Mouse (Mus musculus) limb, embryonic 11.5 days (tissue): ENCODE results near the gene Ccar1. TPM values are rescaled to one million over a fixed set of nuclear protein-coding genes. Genes with fewer than 3 reads are reported as not detected.
A peak's percentile ranks its signal among the peaks of the same experiment; 100 is the strongest.
"Not testable (repeated sequence)": the region's sequence is repeated elsewhere in the genome, so short reads cannot be mapped to it uniquely, and the experiment has no call there.

ENCODE experiments used
- ATAC-seq: fragments of 200-750 bp; cut with Nextera tagmentation; 2 replicates; pipeline ENCODE4 v1.8.0; 2017; ENCODE audit warnings: low read depth; ENCODE audit not compliant: insufficient number of reproducible peaks, low FRiP score, low TSS enrichment
- DNase-seq: peaks from one replicate; pipeline ENCODE4 v3.0.0-alpha.2; 2015; ENCODE audit warnings: low spot score
- H3K27ac ChIP-seq: fragments of 300-500 bp; sonication (generic); replicated peaks from 2 replicates; pipeline ENCODE4 v1.5.1; 2014; ENCODE audit warnings: low read depth, mild to moderate bottlenecking, low read length
- H3K27me3 ChIP-seq: fragments of 300-500 bp; sonication (generic); 2 replicates; pipeline ENCODE4 v1.6.1; 2014; ENCODE audit warnings: mild to moderate bottlenecking, low read length, mixed read lengths; ENCODE audit not compliant: control insufficient read depth, insufficient read depth
- H3K36me3 ChIP-seq: fragments of 300-500 bp; sonication (generic); 2 replicates; pipeline ENCODE4 v1.6.1; 2014; ENCODE audit warnings: mild to moderate bottlenecking, low read length, moderate library complexity, mixed read lengths; ENCODE audit not compliant: control insufficient read depth, insufficient read depth
- H3K4me1 ChIP-seq: fragments of 300-500 bp; sonication (generic); 2 replicates; pipeline ENCODE4 v1.6.1; 2014; ENCODE audit warnings: low read length, mixed read lengths; ENCODE audit not compliant: control insufficient read depth, insufficient read depth
- H3K4me2 ChIP-seq: fragments of 300-500 bp; sonication (generic); 2 replicates; pipeline ENCODE4 v1.6.1; 2014; ENCODE audit warnings: low read depth, mild to moderate bottlenecking, moderate library complexity; ENCODE audit not compliant: severe bottlenecking
- H3K4me3 ChIP-seq: fragments of 300-500 bp; sonication (generic); 2 replicates; pipeline ENCODE4 v1.5.1; 2014; ENCODE audit warnings: low read depth, low read length
- H3K9ac ChIP-seq: fragments of 300-500 bp; sonication (generic); 2 replicates; pipeline ENCODE4 v1.6.1; 2014; ENCODE audit warnings: mild to moderate bottlenecking, low read length
- H3K9me3 ChIP-seq: fragments of 300-500 bp; sonication (generic); 2 replicates; pipeline ENCODE4 v1.6.1; 2016; ENCODE audit warnings: low read length; ENCODE audit not compliant: control insufficient read depth
- WGBS: fragments of 180-500 bp; shearing (Covaris S2); extraction: QIAGEN DNeasy Blood & Tissue Kit; methylation state at CpG from one replicate; pipeline ENCODE4 v1.1.7; 2014; 5-methylcytosine and 5-hydroxymethylcytosine counted together
- polyA plus RNA-seq: library from polyadenylated mRNA; unstranded; fragments of >200 nt; fragmentation: Nextera tagmentation; extraction: Ambion mirVana; gene quantifications from 2 replicates; pipeline ENCODE4 v1.2.1, GENCODE M21; 2014

The Ccar1 gene
- polyA plus RNA-seq, 1 experiment from 2014 or later = 181 TPM

DNA sequence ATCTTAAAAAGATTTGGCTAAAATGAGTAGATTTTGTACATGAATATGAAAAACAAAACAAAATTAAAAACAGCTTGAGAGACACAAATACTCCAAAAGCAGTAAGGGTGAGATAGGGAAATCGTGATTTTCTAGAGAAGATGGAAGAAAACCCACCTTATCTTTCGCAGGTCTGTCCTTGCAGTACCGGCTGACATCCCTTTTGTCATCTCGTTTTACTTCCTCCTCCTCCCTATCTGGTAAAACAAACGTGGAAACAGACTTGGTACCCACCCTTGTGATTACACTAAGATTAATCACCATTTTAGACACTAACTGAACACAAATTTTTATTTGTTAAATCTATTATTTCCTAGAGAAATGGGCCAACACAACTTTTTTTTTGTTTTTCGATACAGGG is 41.3 kb downstream of the Ccar1 start:
- Histone ChIP-seq H3K36me3 (peaks cover 38% of the 10 kb centered on the region), H3K27me3 (no peaks in the 10 kb centered on the region), H3K27ac (no peak overlapping the region), H3K9ac (no peak overlapping the region), H3K9me3 (no peaks in the 10 kb centered on the region), H3K4me2 (no peak overlapping the region), H3K4me1 (no peaks in the 10 kb centered on the region), H3K4me3 (no peak overlapping the region)
- DNase-seq = no peak
- no peak for ATAC-seq
- 84% methylated on average over 6 of the region's 6 CpGs for WGBS

DNA sequence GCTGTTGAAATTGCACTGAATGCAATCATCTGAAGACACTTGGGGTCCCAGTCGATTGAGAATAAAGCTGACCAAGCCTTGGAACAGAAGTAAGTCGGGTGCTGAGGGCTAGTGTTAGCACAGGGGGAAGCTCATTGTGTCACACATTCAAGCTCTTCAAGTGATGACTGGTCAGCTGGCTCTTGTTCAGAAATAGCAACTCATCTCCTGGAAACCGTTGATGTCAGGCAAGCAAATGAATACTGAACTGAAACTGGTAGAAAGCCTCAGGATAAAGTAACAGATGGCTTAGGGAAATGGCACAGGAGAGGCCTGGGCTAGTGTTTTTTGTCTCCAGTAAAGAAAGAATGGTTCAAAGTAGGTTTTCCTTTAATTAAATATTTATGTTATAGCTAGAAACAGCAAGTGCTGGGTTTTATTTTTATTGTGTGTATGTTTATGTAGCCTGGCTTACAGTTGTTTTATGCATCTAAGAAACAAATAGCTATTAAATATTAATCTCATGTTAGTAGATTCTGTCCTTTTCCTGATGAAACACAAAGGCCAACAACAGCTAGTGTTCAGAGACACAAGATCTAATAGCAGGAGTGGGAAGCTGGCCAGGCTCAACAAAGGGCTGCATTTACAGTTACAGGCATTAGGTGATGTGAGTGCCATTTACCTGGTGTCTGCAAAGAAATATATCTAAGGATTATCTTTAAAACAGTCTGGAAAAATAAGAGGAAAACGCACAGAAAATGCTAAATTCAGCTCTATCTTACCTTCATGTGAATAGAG is 51.9 kb downstream of the Ccar1 start:
- Histone ChIP-seq H3K4me3 (no peak overlapping the region), H3K27ac (no peak overlapping the region), H3K9me3 (no peaks in the 10 kb centered on the region), H3K36me3 (peaks cover 20% of the 10 kb centered on the region), H3K27me3 (no peaks in the 10 kb centered on the region), H3K4me1 (no peaks in the 10 kb centered on the region), H3K9ac (no peak overlapping the region), H3K4me2 (no peak overlapping the region)
- 89% methylated on average over 4 of the region's 4 CpGs for WGBS
- no peak for DNase-seq
- ATAC-seq = no peak

DNA sequence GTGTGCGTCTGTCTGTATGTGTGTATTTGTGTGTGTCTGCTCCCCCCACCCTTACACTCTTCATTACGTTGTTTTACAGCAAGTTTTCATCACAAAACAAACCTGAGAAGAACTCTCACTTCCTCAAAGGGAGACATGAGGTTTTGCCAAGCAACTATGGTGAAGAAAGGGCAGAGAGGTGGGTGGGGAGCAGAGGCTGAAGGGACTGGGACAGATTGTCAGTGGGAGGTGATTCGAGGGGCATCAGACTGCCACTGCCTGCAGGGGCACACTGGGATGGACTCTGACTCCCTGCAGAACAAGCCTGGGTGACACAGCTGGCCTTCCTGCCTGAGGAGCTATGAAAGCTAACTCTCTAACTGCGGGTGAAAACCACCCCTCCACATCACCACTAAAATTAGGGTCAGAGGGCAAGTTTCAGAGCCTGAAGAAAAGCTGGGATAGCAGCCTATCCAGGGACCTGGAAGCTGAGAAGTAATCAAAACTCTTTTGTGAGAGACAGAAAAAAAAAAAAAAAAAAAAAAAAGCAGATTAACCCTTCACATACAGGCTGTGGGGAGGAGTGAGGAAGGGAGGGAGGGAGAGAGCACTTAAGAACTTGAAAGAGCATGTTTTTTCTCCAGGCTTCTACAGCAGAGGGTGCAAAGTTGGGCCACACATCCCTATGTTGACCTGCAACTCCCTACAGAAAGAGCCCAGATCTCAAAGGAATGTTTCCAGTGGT is 55.0 kb downstream of the Ccar1 start:
- 44% methylated on average over 4 of the region's 4 CpGs for WGBS
- no peak overlapping the region for H3K4me2 ChIP-seq
- peaks cover 5% of the 10 kb centered on the region; the same call in 1 of the 2 replicates for H3K36me3 ChIP-seq
- DNase-seq = no peak
- H3K4me1 ChIP-seq = no peaks in the 10 kb centered on the region
- no peak overlapping the region for H3K27ac ChIP-seq
- no peaks in the 10 kb centered on the region for H3K9me3 ChIP-seq
- no peaks in the 10 kb centered on the region for H3K27me3 ChIP-seq
- H3K9ac ChIP-seq = no peak overlapping the region
- no peak overlapping the region for H3K4me3 ChIP-seq
- ATAC-seq = no peak

DNA sequence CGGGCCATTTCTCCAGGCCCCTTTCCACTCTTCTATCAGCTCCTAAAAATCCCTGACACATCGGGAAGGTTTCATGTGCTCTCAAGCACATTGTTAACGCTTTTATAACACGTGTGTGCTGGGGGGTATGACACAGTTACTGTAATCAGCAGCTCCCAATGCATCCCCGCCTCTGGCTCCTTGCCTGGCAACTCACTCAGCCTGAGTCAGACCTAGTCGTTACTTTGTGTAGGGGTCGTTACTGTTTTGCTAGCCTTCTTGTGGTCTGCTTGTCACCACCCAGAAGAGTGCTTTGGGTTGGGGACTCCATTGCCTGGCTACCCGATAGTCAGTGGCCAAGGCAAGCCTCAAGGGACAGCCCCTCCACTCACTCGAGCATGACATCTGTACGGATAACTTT is 61.3 kb downstream of the Ccar1 start:
- Histone ChIP-seq H3K27ac (no peak overlapping the region), H3K27me3 (no peaks in the 10 kb centered on the region), H3K9ac (no peak overlapping the region), H3K36me3 (no peaks in the 10 kb centered on the region), H3K9me3 (no peaks in the 10 kb centered on the region), H3K4me1 (no peaks in the 10 kb centered on the region), H3K4me2 (no peak overlapping the region), H3K4me3 (no peak overlapping the region)
- DNase-seq (no peak), ATAC-seq (no peak)
- whole genome bisulfite sequencing = 72% methylated on average over 10 of the region's 10 CpGs

DNA sequence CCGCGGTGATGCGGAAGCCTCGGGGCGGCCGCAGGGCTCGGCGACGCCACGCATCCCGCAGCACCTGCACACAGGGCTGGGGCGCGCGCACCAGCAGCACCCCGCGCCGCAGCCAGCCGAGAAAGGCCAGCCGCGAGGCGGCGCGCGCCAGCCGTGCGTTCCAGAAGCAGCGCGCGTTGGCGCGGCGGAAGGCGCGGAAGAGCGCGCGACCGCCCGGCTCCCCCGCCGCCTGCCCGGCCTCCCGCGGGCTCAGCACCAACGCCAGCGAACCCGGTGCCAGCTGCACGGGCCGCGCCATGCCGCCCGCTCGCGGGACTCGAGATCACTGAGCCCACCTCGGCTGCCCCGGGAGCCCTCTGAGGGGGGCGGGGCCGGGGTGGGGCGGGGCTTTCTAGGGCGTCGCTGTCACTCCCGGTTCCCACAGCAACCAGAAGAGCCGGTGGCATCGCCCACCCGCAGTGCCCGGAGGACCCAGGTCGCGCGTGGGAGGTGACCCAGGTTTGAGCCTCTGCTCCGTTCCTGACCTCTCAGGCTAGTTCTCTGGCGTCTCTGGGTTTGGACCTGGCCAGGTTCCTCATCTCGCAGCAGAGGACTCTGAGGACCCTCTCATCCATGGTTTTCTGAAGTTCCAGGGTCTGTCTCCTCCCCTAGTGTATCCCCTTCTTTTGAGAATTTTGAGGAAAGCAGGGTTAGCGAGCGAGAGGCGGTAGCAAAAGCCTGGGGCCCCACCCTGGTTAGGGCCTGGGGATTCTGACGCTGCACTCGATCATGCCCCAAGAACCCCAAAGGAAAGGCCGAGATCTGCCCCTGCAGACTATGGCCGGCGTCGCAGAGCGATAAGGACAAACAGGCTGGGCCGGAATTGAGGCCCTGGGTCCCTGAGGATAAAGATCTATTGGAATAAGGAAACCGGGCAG is 66.1 kb downstream of the Ccar1 start, which contains the start of gene Stox1:
Stox1 (minus strand) TSS at position 358 of the 917 bp plus-strand sequence.
- peak within 1 kb of the TSS; percentile 72 for H3K4me3 ChIP-seq
- 2% methylated on average over 72 of the region's 85 CpGs for WGBS
- H3K36me3 ChIP-seq = no peaks in the 10 kb centered on the region
- DNase-seq (peak; percentile 72), ATAC-seq (peak; percentile 75)
- 0 out of 2 replicates have a peak, but pooled peaks cover 6% of the 10 kb centered on the region for H3K27me3 ChIP-seq
- H3K4me1 ChIP-seq = no peaks in the 10 kb centered on the region
- no peaks in the 10 kb centered on the region for H3K9me3 ChIP-seq
- H3K4me2 ChIP-seq = peak within 1 kb of the TSS; percentile 92
- H3K9ac ChIP-seq = peak within 1 kb of the TSS; percentile 66
- H3K27ac ChIP-seq = no peak within 1 kb of the TSS

DNA sequence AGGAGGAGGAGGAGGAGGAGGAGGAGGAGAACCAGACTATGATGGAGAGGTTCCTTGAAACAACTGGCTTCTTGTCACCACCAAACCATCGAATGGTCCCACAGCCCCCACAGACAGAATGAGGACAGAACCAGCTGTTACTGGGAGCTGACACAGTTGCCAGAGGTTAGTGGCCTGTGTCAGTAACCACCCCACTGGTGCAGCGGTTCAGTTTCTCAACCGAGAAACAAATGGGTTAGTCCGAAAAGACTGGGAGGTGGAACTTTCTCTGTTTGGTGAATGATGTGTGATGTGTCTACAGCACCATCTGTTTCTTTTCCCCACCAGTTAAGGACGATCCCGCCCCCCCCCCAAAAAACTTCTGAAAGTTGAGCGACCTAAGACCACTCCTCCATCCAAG is 67.2 kb downstream of the Ccar1 start:
- Histone ChIP-seq H3K4me1 (no peaks in the 10 kb centered on the region), H3K36me3 (no peaks in the 10 kb centered on the region), H3K4me3 (no peak overlapping the region), H3K27me3 (0 out of 2 replicates have a peak, but pooled peaks cover 6% of the 10 kb centered on the region), H3K4me2 (peak overlapping the region; percentile 92; the same call in 1 of the 2 replicates), H3K9ac (no peak overlapping the region), H3K9me3 (no peaks in the 10 kb centered on the region), H3K27ac (no peak overlapping the region)
- DNase-seq (no peak), ATAC-seq (no peak)
- WGBS = 13% methylated on average over 7 of the region's 7 CpGs

DNA sequence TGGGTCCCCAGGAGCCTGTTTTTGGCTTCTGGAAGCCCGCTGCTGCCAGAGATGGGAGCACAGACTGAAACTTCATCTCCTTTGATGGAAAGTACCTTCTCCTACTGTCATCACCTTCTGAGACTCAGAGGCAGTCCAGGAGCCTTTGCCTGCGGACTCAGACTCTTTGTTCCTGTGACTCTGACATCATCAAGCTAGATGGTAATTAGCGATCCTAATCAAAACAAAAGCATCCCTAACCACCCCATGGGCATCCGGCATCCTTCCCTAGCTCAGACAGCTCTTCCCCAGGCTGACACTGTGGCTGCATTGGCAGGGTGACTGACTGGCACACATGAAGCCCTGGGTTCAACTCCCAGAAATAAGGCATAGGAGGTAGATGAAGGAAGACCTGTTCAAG is 69.4 kb downstream of the Ccar1 start:
- 21% methylated on average over 4 of the region's 4 CpGs for WGBS
- Histone ChIP-seq H3K9ac (no peak overlapping the region), H3K27me3 (0 out of 2 replicates have a peak, but pooled peaks cover 6% of the 10 kb centered on the region), H3K9me3 (no peaks in the 10 kb centered on the region), H3K27ac (no peak overlapping the region), H3K4me2 (no peak overlapping the region), H3K36me3 (no peaks in the 10 kb centered on the region), H3K4me1 (no peaks in the 10 kb centered on the region), H3K4me3 (no peak overlapping the region)
- DNase-seq (no peak), ATAC-seq (no peak)

DNA sequence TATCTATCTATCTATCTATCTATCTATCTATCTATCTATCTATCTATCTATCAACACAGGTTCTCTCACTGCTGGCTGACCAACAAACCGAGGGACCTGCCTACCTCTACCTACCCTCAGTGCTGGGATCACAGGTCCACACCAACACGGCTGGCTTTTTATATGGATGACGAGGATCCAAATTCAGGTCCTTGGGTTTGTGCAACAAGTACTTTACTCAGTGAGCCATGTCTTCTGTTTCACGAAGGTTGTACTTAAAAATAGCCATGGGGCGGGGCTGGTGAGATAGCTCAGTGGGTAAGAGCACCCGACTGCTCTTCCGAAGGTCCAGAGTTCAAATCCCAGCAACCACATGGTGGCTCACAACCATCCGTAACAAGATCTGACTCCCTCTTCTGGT is 71.5 kb downstream of the Ccar1 start:
- H3K27me3 ChIP-seq, DNase-seq, H3K9me3 ChIP-seq, H3K4me2 ChIP-seq, H3K4me3 ChIP-seq, H3K4me1 ChIP-seq, H3K9ac ChIP-seq, H3K27ac ChIP-seq, H3K36me3 ChIP-seq, ATAC-seq: not testable (repeated sequence)
- WGBS = 92% methylated on average over 7 of the region's 8 CpGs
